Mouse (Mus musculus): ENCODE results near the gene Gm16181. TPM values are rescaled to one million over a fixed set of nuclear protein-coding genes. Genes with fewer than 3 reads are reported as not detected.

Gm16181 gene
- polyA plus RNA-seq, 1 experiment, result not detected

GRCm38 (mm10) chr17:35185639-35186611, 34.7 kb upstream of the Gm16181 start:
- Histone ChIP-seq H3K4me1 (ENCODE audit: control insufficient read depth) (peaks cover 13% of the 10 kb centered on the region), H3K36me3 (ENCODE audit: control insufficient read depth) (no peaks in the 10 kb centered on the region)

DNA sequence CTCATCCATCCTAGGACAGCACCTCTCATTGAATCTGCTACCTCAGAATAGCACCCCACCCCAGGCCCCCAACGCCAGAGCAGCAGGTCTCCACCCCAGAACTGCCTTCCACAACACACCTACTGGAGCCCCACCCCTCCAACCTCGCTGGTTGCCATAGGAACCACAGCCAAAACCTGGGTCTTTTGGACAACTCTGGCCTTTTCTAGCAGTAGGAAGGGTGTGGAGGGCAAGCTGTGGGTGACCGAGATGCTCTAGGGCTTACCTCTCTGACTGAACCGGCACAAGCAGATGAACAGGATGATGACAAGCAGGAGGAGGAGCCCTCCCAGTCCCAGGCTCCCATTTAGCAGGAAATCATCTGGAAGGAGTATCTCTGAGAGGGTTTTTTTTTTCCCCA, 34.0 kb upstream of the Gm16181 start:
- H3K9me3 ChIP-seq (ENCODE audit: control insufficient read depth, low read length), result no peaks in the 10 kb centered on the region
- no peaks in the 10 kb centered on the region for H3K36me3 ChIP-seq (ENCODE audit: control insufficient read depth)
- no peaks in the 10 kb centered on the region; the same call in 1 of the 2 replicates for H3K27me3 ChIP-seq (ENCODE audit: control insufficient read depth)
- H3K4me3 ChIP-seq (replicated peaks), result peak overlapping the region; percentile 61
- peaks cover 13% of the 10 kb centered on the region for H3K4me1 ChIP-seq (ENCODE audit: control insufficient read depth)
- TF ChIP-seq TAL1 (IDR thresholded peaks at IDR 0.05; ENCODE audit: low read length) (no peak), GATA1 (IDR thresholded peaks at IDR 0.05; ENCODE audit: low read length) (no peak)

More at GRCm38 (mm10) chr17:35185639-35186611, 34.7 kb upstream of the Gm16181 start:
- peak overlapping the region; percentile 61 for H3K4me3 ChIP-seq (replicated peaks)
- TF ChIP-seq GATA1 (IDR thresholded peaks at IDR 0.05; ENCODE audit: low read length) (no peak), TAL1 (IDR thresholded peaks at IDR 0.05; ENCODE audit: low read length) (no peak)
- no peaks in the 10 kb centered on the region for H3K9me3 ChIP-seq (ENCODE audit: control insufficient read depth, low read length)
- no peaks in the 10 kb centered on the region; the same call in 1 of the 2 replicates for H3K27me3 ChIP-seq (ENCODE audit: control insufficient read depth)

DNA sequence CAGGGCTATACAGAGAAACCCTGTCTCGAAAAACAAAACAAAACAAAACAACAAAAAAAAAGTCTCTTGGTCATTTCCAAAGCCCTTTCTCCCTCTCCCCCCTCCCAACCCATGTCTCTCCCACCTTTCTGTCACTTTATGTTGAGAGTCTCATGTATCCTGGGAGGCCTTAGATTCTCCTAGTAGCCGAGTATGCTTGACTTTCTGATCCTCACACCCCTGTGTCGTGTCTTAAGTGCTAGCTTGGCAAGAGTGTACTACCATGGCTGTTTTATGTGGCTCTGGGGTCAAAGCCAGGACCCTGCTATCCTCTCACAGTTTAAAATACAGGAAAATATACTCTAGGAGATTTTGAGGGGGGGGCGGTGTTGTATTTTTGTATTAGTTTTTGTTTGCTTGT, 33.3 kb upstream of the Gm16181 start:
- TF ChIP-seq TAL1 (IDR thresholded peaks at IDR 0.05; ENCODE audit: low read length), result no peak
- TF ChIP-seq GATA1 (IDR thresholded peaks at IDR 0.05; ENCODE audit: low read length), result no peak
- H3K9me3 ChIP-seq (ENCODE audit: control insufficient read depth, low read length), result no peaks in the 10 kb centered on the region
- H3K36me3 ChIP-seq (ENCODE audit: control insufficient read depth), result no peaks in the 10 kb centered on the region
- H3K27me3 ChIP-seq (ENCODE audit: control insufficient read depth), result no peaks in the 10 kb centered on the region; the same call in 1 of the 2 replicates
- H3K4me1 ChIP-seq (ENCODE audit: control insufficient read depth), result peaks cover 13% of the 10 kb centered on the region
- no peak overlapping the region for H3K4me3 ChIP-seq (replicated peaks)

DNA sequence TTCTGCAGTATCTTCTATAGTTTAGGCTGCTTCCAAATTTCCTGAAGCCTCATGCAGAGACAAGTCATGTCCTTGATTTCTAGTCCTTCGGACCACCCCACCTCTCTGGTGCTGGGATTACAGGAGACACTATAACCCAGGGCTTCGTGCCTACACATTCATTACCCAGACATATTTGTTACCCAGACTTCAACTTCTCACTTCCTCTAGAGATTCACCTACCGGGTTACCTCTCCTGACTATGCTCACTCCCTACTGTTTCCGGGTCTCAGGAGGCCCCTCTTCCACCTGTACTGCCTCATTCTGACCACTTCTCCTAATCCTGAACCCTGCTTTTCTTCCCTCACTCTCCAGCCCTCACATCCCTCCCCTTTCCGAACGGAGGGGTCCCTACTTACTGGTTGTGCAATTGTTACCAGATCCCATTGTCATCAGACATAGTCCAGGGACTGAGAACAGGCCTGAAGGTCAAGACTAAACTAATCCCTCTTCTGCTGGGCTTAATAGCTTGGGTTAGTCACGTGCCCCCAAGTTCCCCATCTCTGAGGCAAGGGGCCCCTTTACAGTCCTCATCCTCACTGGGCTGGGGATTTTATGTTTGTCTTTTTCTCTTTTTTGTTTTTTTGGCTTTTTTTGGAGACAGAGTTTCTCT, 32.5 kb upstream of the Gm16181 start, which contains the start of gene Lst1:
TSS of gene Lst1 (minus strand) at position 481 of the 652 bp plus-strand sequence.
- Histone ChIP-seq H3K27me3 (ENCODE audit: control insufficient read depth) (peaks cover 4% of the 10 kb centered on the region), H3K9me3 (ENCODE audit: control insufficient read depth, low read length) (no peaks in the 10 kb centered on the region), H3K36me3 (ENCODE audit: control insufficient read depth) (no peaks in the 10 kb centered on the region), H3K4me1 (ENCODE audit: control insufficient read depth) (peaks cover 13% of the 10 kb centered on the region), H3K4me3 (replicated peaks) (no peak within 1 kb of the TSS)
- TF ChIP-seq GATA1 (IDR thresholded peaks at IDR 0.05; ENCODE audit: low read length) (no peak), TAL1 (IDR thresholded peaks at IDR 0.05; ENCODE audit: low read length) (no peak)

GRCm38 (mm10) chr17:35189186-35189585, 31.4 kb upstream of the Gm16181 start:
- Histone ChIP-seq H3K4me1 (ENCODE audit: control insufficient read depth) (peaks cover 13% of the 10 kb centered on the region), H3K27me3 (ENCODE audit: control insufficient read depth) (peaks cover 9% of the 10 kb centered on the region), H3K36me3 (ENCODE audit: control insufficient read depth) (no peaks in the 10 kb centered on the region), H3K4me3 (replicated peaks) (no peak overlapping the region), H3K9me3 (ENCODE audit: control insufficient read depth, low read length) (no peaks in the 10 kb centered on the region)
- TF ChIP-seq TAL1 (IDR thresholded peaks at IDR 0.05; ENCODE audit: low read length) (no peak), GATA1 (IDR thresholded peaks at IDR 0.05; ENCODE audit: low read length) (no peak)

GRCm38 (mm10) chr17:35190096-35190495, 30.5 kb upstream of the Gm16181 start:
- H3K27me3 ChIP-seq (ENCODE audit: control insufficient read depth), result peaks cover 18% of the 10 kb centered on the region
- H3K4me1 ChIP-seq (ENCODE audit: control insufficient read depth), result peaks cover 14% of the 10 kb centered on the region
- no peak overlapping the region for H3K4me3 ChIP-seq (replicated peaks)
- TF ChIP-seq GATA1 (IDR thresholded peaks at IDR 0.05; ENCODE audit: low read length), result no peak
- H3K36me3 ChIP-seq (ENCODE audit: control insufficient read depth), result no peaks in the 10 kb centered on the region
- H3K9me3 ChIP-seq (ENCODE audit: control insufficient read depth, low read length), result no peaks in the 10 kb centered on the region

- H3K4me1 ChIP-seq (ENCODE audit: control insufficient read depth), result peaks cover 15% of the 10 kb centered on the region
- no peaks in the 10 kb centered on the region for H3K36me3 ChIP-seq (ENCODE audit: control insufficient read depth)
- peaks cover 34% of the 10 kb centered on the region for H3K27me3 ChIP-seq (ENCODE audit: control insufficient read depth)
- no peaks in the 10 kb centered on the region for H3K9me3 ChIP-seq (ENCODE audit: control insufficient read depth, low read length)
- TF ChIP-seq GATA1 (IDR thresholded peaks at IDR 0.05; ENCODE audit: low read length) (no peak), TAL1 (IDR thresholded peaks at IDR 0.05; ENCODE audit: low read length) (no peak)
- H3K4me3 ChIP-seq (replicated peaks), result no peak overlapping the region
Observed at GRCm38 (mm10) chr17:35191723-35192122, 28.9 kb upstream of the Gm16181 start.

GRCm38 (mm10) chr17:35192924-35193323, 27.7 kb upstream of the Gm16181 start:
- TF ChIP-seq GATA1 (IDR thresholded peaks at IDR 0.05; ENCODE audit: low read length) (no peak), TAL1 (IDR thresholded peaks at IDR 0.05; ENCODE audit: low read length) (no peak)
- Histone ChIP-seq H3K36me3 (ENCODE audit: control insufficient read depth) (no peaks in the 10 kb centered on the region), H3K4me3 (replicated peaks) (no peak overlapping the region), H3K9me3 (ENCODE audit: control insufficient read depth, low read length) (no peaks in the 10 kb centered on the region), H3K27me3 (ENCODE audit: control insufficient read depth) (peaks cover 40% of the 10 kb centered on the region), H3K4me1 (ENCODE audit: control insufficient read depth) (peaks cover 14% of the 10 kb centered on the region)

Data from erythroblast, embryonic 14.5 days (primary cell).